In genomic region chr3:127804439-127804838, GRCm38 (mm10) we compare ENCODE assay signal across 15 mouse cellular contexts.
"Had no signal": no experiment of that assay in that cellular context is flagged by ENCODE, and none has a peak within 500 bp of the region (broad histone marks: within the 10 kb centered on the region; RNA-seq: fewer than 3 reads in every experiment).

No protein-coding gene starts in this region.

- DNase-seq: kidney, adult 11 months; kidney, adult 9 months; kidney, postnatal 10 days; kidney, postnatal 4 days; lung, postnatal 14 days; midbrain, embryonic 14.5 days; right cerebral cortex, adult 18-20 months; right cerebral cortex, postnatal 25 days; thymus, postnatal 36 days had no signal

- H3K4me2 ChIP-seq: limb, embryonic 12.5 days; lung, embryonic 15.5 days; neural tube, embryonic 15.5 days had no signal

- H3K9ac ChIP-seq: limb, embryonic 12.5 days; lung, embryonic 15.5 days; neural tube, embryonic 15.5 days had no signal

- H3K4me1 ChIP-seq: lung, embryonic 15.5 days; neural tube, embryonic 15.5 days had no signal

- H3K27ac ChIP-seq: layer of hippocampus, adult 2 months; limb, embryonic 12.5 days; lung, embryonic 15.5 days; midbrain, embryonic 10.5 days; neural tube, embryonic 15.5 days had no signal

- H3K9me3 ChIP-seq: limb, embryonic 12.5 days; lung, embryonic 15.5 days; midbrain, embryonic 10.5 days; neural tube, embryonic 15.5 days had no signal

- H3K4me3 ChIP-seq: layer of hippocampus, adult 2 months; limb, embryonic 12.5 days; lung, embryonic 15.5 days; midbrain, embryonic 10.5 days; myocyte; neural tube, embryonic 15.5 days had no signal

- H3K27me3 ChIP-seq: limb, embryonic 12.5 days; lung, embryonic 15.5 days; neural tube, embryonic 15.5 days had no signal
